ENCODE assay signal across 16 mouse cellular contexts in genomic region chr3:144947376-144947775, GRCm38 (mm10). TPM values are rescaled to one million over a fixed set of nuclear protein-coding genes. Genes with fewer than 3 reads are reported as not detected.
"Had no signal": no experiment of that assay in that cellular context is flagged by ENCODE, and none has a peak within 500 bp of the region (broad histone marks: within the 10 kb centered on the region; RNA-seq: fewer than 3 reads in every experiment).

No protein-coding gene starts in this region.

RNA-seq across cellular contexts. Expression of gene Clca4b, which starts 15.0 kb away (rescaled TPM):
- total RNA-seq: layer of hippocampus, adult 18-20 months; layer of hippocampus, postnatal 14 days; left cerebral cortex, adult 8-10 months; left cerebral cortex, postnatal 14 days; left cerebral cortex, postnatal 4 days had no signal
- polyA plus RNA-seq: kidney, embryonic 16.5 days; limb, embryonic 12.5 days; liver, embryonic 12.5 days; liver, embryonic 15.5 days; lung, embryonic 15.5 days; midbrain, embryonic 12.5 days; midbrain, embryonic 15.5 days; neural tube, embryonic 12.5 days; neural tube, embryonic 15.5 days; stomach, embryonic 14.5 days; stomach, postnatal 0 days had no signal

RNA-seq across cellular contexts. Expression of gene Clca4a, which starts 27.5 kb away (rescaled TPM):
- total RNA-seq: layer of hippocampus, adult 18-20 months; layer of hippocampus, postnatal 14 days; left cerebral cortex, adult 8-10 months; left cerebral cortex, postnatal 14 days; left cerebral cortex, postnatal 4 days had no signal
- polyA plus RNA-seq: kidney, embryonic 16.5 days; limb, embryonic 12.5 days; liver, embryonic 12.5 days; liver, embryonic 15.5 days; lung, embryonic 15.5 days; midbrain, embryonic 12.5 days; neural tube, embryonic 12.5 days; neural tube, embryonic 15.5 days; stomach, embryonic 14.5 days had no signal
